Mouse (Mus musculus) layer of hippocampus, postnatal 14 days (tissue): ENCODE measurements around the gene Qpctl. TPM values are rescaled to one million over a fixed set of nuclear protein-coding genes. Genes with fewer than 3 reads are reported as not detected.

ENCODE experiments used
- DNase-seq, 2 experiments: peaks; one replicate each; pipeline ENCODE4 v3.0.0; 2021 to 2022; ENCODE audit warnings: low spot score in 2 of 2, mixed read lengths in 1 of 2
- microRNA-seq, 2 experiments: library from miRNA; unstranded; fragments of <30 nt; microRNA quantifications; one replicate each; pipeline ENCODE4 v1.2.0; 2021
- total RNA-seq, 2 experiments: library from RNA; stranded (reverse); gene quantifications; 2 replicates each; pipeline ENCODE4 v1.2.3; 2021

Qpctl gene
- total RNA-seq, 2 experiments from 2014 or later = 19.5 to 22.4 TPM

- DNase-seq = peak; percentile 41 to 52
These were observed 56.5 kb downstream of the Qpctl start for GRCm38 (mm10) chr7:19092381-19093173.

GRCm38 (mm10) chr7:19091913-19092312, 57.2 kb downstream of the Qpctl start:
- no peak for DNase-seq

Small RNA genes within 50 kb of the gene (microRNA-seq; reads per million reads assigned to microRNA genes)
- 6,749 to 6,898 reads per million in 2 experiments for gene Mir330

Other genes starting within 250 kb of the Qpctl start
- 10 to 100 TPM; 11.0 to 12.8 TPM for gene Ccdc61, start 238.9 kb downstream of the Qpctl start, total RNA-seq
- 100 to 1,000 TPM in 1 of 2 experiments, 10 to 100 TPM in 1; 93.5 to 101 TPM for gene Nova2, start 223.4 kb downstream of the Qpctl start, total RNA-seq
- gene Nanos2, start 161.9 kb downstream of the Qpctl start, total RNA-seq = 1 to 10 TPM in 1 of 2 experiments, under 1 TPM in 1; 0.48 to 1.3 TPM
- gene Mypop, start 158.0 kb downstream of the Qpctl start, total RNA-seq = 10 to 100 TPM; 35.6 to 40.5 TPM
- 10 to 100 TPM; 43.7 to 44.5 TPM for gene Irf2bp1, start 145.2 kb downstream of the Qpctl start, total RNA-seq
- gene Foxa3, start 125.8 kb downstream of the Qpctl start, total RNA-seq = not detected
- 100 to 1,000 TPM; 103 to 105 TPM for gene Sympk, start 124.9 kb downstream of the Qpctl start, total RNA-seq
- under 1 TPM in 1 of 2 experiments, not detected in 1; 0.21 TPM for gene Rsph6a, start 94.6 kb downstream of the Qpctl start, total RNA-seq
- 100 to 1,000 TPM; 141 to 147 TPM for gene Dmwd, start 73.1 kb downstream of the Qpctl start, total RNA-seq
- gene Dmpk, start 65.4 kb downstream of the Qpctl start, total RNA-seq = 10 to 100 TPM; 33.0 to 42.3 TPM
- gene Six5, start 54.7 kb downstream of the Qpctl start, total RNA-seq = 1 to 10 TPM; 2.1 to 2.7 TPM
- gene Gm4969, start 30.9 kb downstream of the Qpctl start, total RNA-seq = under 1 TPM; 0.72 to 0.78 TPM
- 10 to 100 TPM; 11.0 to 14.0 TPM for gene Fbxo46, start 29.4 kb downstream of the Qpctl start, total RNA-seq
- 10 to 100 TPM; 76.5 to 86.4 TPM for gene Snrpd2, start 431 bp upstream of the Qpctl start, total RNA-seq
- 1 to 10 TPM in 1 of 2 experiments, under 1 TPM in 1; 0.55 to 1.6 TPM for gene Gipr, start 16.8 kb upstream of the Qpctl start, total RNA-seq
- 100 to 1,000 TPM; 175 to 197 TPM for gene Eml2, start 27.1 kb upstream of the Qpctl start, total RNA-seq
- 1 to 10 TPM; 4.1 to 4.6 TPM for gene Gpr4, start 63.2 kb upstream of the Qpctl start, total RNA-seq
- 10 to 100 TPM; 37.3 to 39.9 TPM for gene Opa3, start 79.0 kb upstream of the Qpctl start, total RNA-seq
- gene Vasp, start 122.5 kb upstream of the Qpctl start, total RNA-seq = 10 to 100 TPM; 23.2 to 24.2 TPM
- under 1 TPM in 1 of 2 experiments, not detected in 1; 0.79 TPM for gene Ppm1n, start 130.8 kb upstream of the Qpctl start, total RNA-seq
- gene Rtn2, start 133.3 kb upstream of the Qpctl start, total RNA-seq = 100 to 1,000 TPM in 1 of 2 experiments, 10 to 100 TPM in 1; 93.0 to 104 TPM
- 1 to 10 TPM; 6.1 to 6.5 TPM for gene Fosb, start 160.8 kb upstream of the Qpctl start, total RNA-seq
- gene Ercc1, start 195.5 kb upstream of the Qpctl start, total RNA-seq = 10 to 100 TPM; 38.3 to 44.7 TPM
- 10 to 100 TPM; 19.6 to 19.8 TPM for gene Cd3eap, start 210.2 kb upstream of the Qpctl start, total RNA-seq
- gene Ppp1r13l, start 210.5 kb upstream of the Qpctl start, total RNA-seq = 1 to 10 TPM; 4.5 to 6.7 TPM
- 10 to 100 TPM; 28.2 to 34.7 TPM for gene Ercc2, start 232.7 kb upstream of the Qpctl start, total RNA-seq